Mouse (Mus musculus): ENCODE measurements around the gene Tmem107.
A peak's percentile ranks its signal among the peaks of the same experiment; 100 is the strongest.

- no peak for TF ChIP-seq E2F4 (IDR thresholded peaks at IDR 0.05; ENCODE audit: insufficient replicate concordance, low read depth, low read length)
- TF ChIP-seq POLR2A (IDR thresholded peaks at IDR 0.05; ENCODE audit: low read depth, low read length), result no peak
- TF ChIP-seq CTCF (conservative IDR thresholded peaks at IDR 0.05 in 1 of 2, IDR thresholded peaks at IDR 0.05 in 1 of 2; ENCODE audit: low read depth in 2 of 2, low read length in 2 of 2), result no peak
- no peak for TF ChIP-seq ELF1 (IDR thresholded peaks at IDR 0.05; ENCODE audit: low read depth, low read length)
- TF ChIP-seq TBP (conservative IDR thresholded peaks at IDR 0.05; ENCODE audit: low read depth, low read length), result no peak
- TF ChIP-seq ZKSCAN1 (IDR thresholded peaks at IDR 0.05; ENCODE audit: borderline replicate concordance, low read depth, low read length), result no peak
- no peak for TF ChIP-seq MAZ (IDR thresholded peaks at IDR 0.05; ENCODE audit: low read depth, low read length)
- no peak for TF ChIP-seq TCF12 (IDR thresholded peaks at IDR 0.05; ENCODE audit: low read depth, low read length)
- no peak for TF ChIP-seq MAX (IDR thresholded peaks at IDR 0.05; ENCODE audit: low read length)
- no peak for TF ChIP-seq ZMIZ1 (IDR thresholded peaks at IDR 0.05; ENCODE audit: low read depth, low read length)
- peak; percentile 13; the same call in 1 of the 2 replicates for TF ChIP-seq EP300 (IDR thresholded peaks at IDR 0.05; ENCODE audit: low read length)
Measured at GRCm38 (mm10) chr11:69072666-69073064, 2.1 kb downstream of the Tmem107 start.
